Mouse (Mus musculus) ES-Bruce4 (cell line): ENCODE data around the gene Pnldc1.

ENCODE experiments used
- CTCF ChIP-seq: IDR thresholded peaks from one replicate; pipeline ENCODE4 v1.8.1; 2011; ENCODE audit warnings: low read depth, low read length
- EP300 ChIP-seq: IDR thresholded peaks from 2 replicates; pipeline ENCODE4 v1.6.1; 2011; ENCODE audit warnings: low read depth, low read length; ENCODE audit not compliant: insufficient read depth
- POLR2A ChIP-seq: IDR thresholded peaks from one replicate; pipeline ENCODE4 v1.8.1; 2011; ENCODE audit warnings: low read length; ENCODE audit not compliant: insufficient read depth

GRCm38 (mm10) chr17:12902291-12902690 lies 7.7 kb downstream of the Pnldc1 start:
- no peak for TF ChIP-seq CTCF
- no peak for TF ChIP-seq POLR2A
- no peak for TF ChIP-seq EP300
